Mouse (Mus musculus) splenic B cell, adult 2 months (primary cell): ENCODE measurements around the gene Macrod2.

ENCODE experiments used
- DNase-seq: peaks from one replicate; pipeline ENCODE4 v3.0.0-alpha.2; 2011; ENCODE audit warnings: low read depth, low spot score
- H3K27me3 ChIP-seq: 2 replicates; pipeline ENCODE4 v1.6.1; 2012; ENCODE audit warnings: mild to moderate bottlenecking, low read length, moderate library complexity, mixed read lengths; ENCODE audit not compliant: control insufficient read depth, poor library complexity, insufficient read depth, severe bottlenecking
- H3K36me3 ChIP-seq: 2 replicates; pipeline ENCODE4 v1.6.1; 2012; ENCODE audit warnings: mild to moderate bottlenecking, low read length, moderate library complexity, mixed read lengths; ENCODE audit not compliant: control insufficient read depth, poor library complexity, insufficient read depth, severe bottlenecking

Macrod2 gene

GRCm38 (mm10) chr2:140664381-140664780 lies 269.3 kb downstream of the Macrod2 start:
- DNase-seq, result no peak
- Histone ChIP-seq H3K36me3 (no peaks in the 10 kb centered on the region), H3K27me3 (no peaks in the 10 kb centered on the region)

- Histone ChIP-seq H3K36me3 (no peaks in the 10 kb centered on the region), H3K27me3 (no peaks in the 10 kb centered on the region)
- DNase-seq, result no peak
Observed at GRCm38 (mm10) chr2:140666846-140667245, 271.7 kb downstream of the Macrod2 start.

GRCm38 (mm10) chr2:140667261-140668047 lies 272.3 kb downstream of the Macrod2 start:
- no peak for DNase-seq
- Histone ChIP-seq H3K27me3 (no peaks in the 10 kb centered on the region), H3K36me3 (no peaks in the 10 kb centered on the region)

- H3K27me3 ChIP-seq, result no peaks in the 10 kb centered on the region
- no peak for DNase-seq
- no peaks in the 10 kb centered on the region for H3K36me3 ChIP-seq
Observed at GRCm38 (mm10) chr2:140668311-140668710, 273.2 kb downstream of the Macrod2 start.

- Histone ChIP-seq H3K36me3 (no peaks in the 10 kb centered on the region), H3K27me3 (no peaks in the 10 kb centered on the region)
- DNase-seq, result no peak
Observed at GRCm38 (mm10) chr2:140669081-140669480, 274.0 kb downstream of the Macrod2 start.

- DNase-seq, result no peak
- Histone ChIP-seq H3K36me3 (no peaks in the 10 kb centered on the region), H3K27me3 (no peaks in the 10 kb centered on the region)
Observed at GRCm38 (mm10) chr2:140669786-140670185, 274.7 kb downstream of the Macrod2 start.

- Histone ChIP-seq H3K36me3 (no peaks in the 10 kb centered on the region), H3K27me3 (no peaks in the 10 kb centered on the region)
- DNase-seq, result no peak
Observed at GRCm38 (mm10) chr2:140670457-140670856, 275.3 kb downstream of the Macrod2 start.

- H3K27me3 ChIP-seq, result no peaks in the 10 kb centered on the region
- H3K36me3 ChIP-seq, result no peaks in the 10 kb centered on the region
- DNase-seq, result no peak
Observed at GRCm38 (mm10) chr2:140670963-140671702, 276.0 kb downstream of the Macrod2 start, which contains the start of gene Flrt3. Gene Flrt3 (minus strand): TSS chr2:140671469.

GRCm38 (mm10) chr2:140673466-140673865 lies 278.4 kb downstream of the Macrod2 start:
- Histone ChIP-seq H3K27me3 (no peaks in the 10 kb centered on the region), H3K36me3 (no peaks in the 10 kb centered on the region)
- DNase-seq, result no peak

GRCm38 (mm10) chr2:140676728-140677127 lies 281.6 kb downstream of the Macrod2 start:
- DNase-seq, result no peak
- Histone ChIP-seq H3K27me3 (no peaks in the 10 kb centered on the region), H3K36me3 (no peaks in the 10 kb centered on the region)

- no peaks in the 10 kb centered on the region for H3K36me3 ChIP-seq
- H3K27me3 ChIP-seq, result no peaks in the 10 kb centered on the region
- DNase-seq, result no peak
Observed at GRCm38 (mm10) chr2:140690906-140691305, 295.8 kb downstream of the Macrod2 start.

- no peak for DNase-seq
- no peaks in the 10 kb centered on the region for H3K36me3 ChIP-seq
- H3K27me3 ChIP-seq, result no peaks in the 10 kb centered on the region
Observed at GRCm38 (mm10) chr2:140691403-140691802, 296.3 kb downstream of the Macrod2 start.

GRCm38 (mm10) chr2:140692461-140692860 lies 297.4 kb downstream of the Macrod2 start:
- Histone ChIP-seq H3K36me3 (no peaks in the 10 kb centered on the region), H3K27me3 (no peaks in the 10 kb centered on the region)
- no peak for DNase-seq

- Histone ChIP-seq H3K36me3 (no peaks in the 10 kb centered on the region), H3K27me3 (no peaks in the 10 kb centered on the region)
- no peak for DNase-seq
Observed at GRCm38 (mm10) chr2:140693845-140694244, 298.7 kb downstream of the Macrod2 start.

GRCm38 (mm10) chr2:140698585-140698984 lies 303.5 kb downstream of the Macrod2 start:
- Histone ChIP-seq H3K36me3 (no peaks in the 10 kb centered on the region), H3K27me3 (no peaks in the 10 kb centered on the region)
- DNase-seq, result no peak
